Mouse (Mus musculus): Measurements from ENCODE around the gene Dcpp3.
A peak's percentile ranks its signal among the peaks of the same experiment; 100 is the strongest.
"Not testable (repeated sequence)": the region's sequence is repeated elsewhere in the genome, so short reads cannot be mapped to it uniquely, and the experiment has no call there.

Dcpp3 gene

GRCm38 (mm10) chr17:23917158-23917557 is at the start of gene Dcpp3:
Dcpp3 (plus strand) TSS chr17:23917458.
- not testable (repeated sequence) for DNase-seq

- no peak for DNase-seq
Observed at GRCm38 (mm10) chr17:23867756-23868155, 49.5 kb upstream of the Dcpp3 start, which contains the start of gene Prss21. Prss21 (plus strand) TSS chr17:23868056.

- DNase-seq, result no peak
Observed at GRCm38 (mm10) chr17:23868513-23868912, 48.7 kb upstream of the Dcpp3 start.

GRCm38 (mm10) chr17:23873884-23874856 is 43.1 kb upstream of the Dcpp3 start:
- no peak for DNase-seq

GRCm38 (mm10) chr17:23876741-23877140 is 40.5 kb upstream of the Dcpp3 start:
- no peak for DNase-seq

- DNase-seq, result no peak
Observed at GRCm38 (mm10) chr17:23877166-23877565, 40.1 kb upstream of the Dcpp3 start.

- not testable (repeated sequence) for DNase-seq
Observed at GRCm38 (mm10) chr17:23880576-23880975, 36.7 kb upstream of the Dcpp3 start, which contains the start of the genes Dcpp1 and Dcpp2. Dcpp1 (plus strand) TSS chr17:23880876. Dcpp2 (plus strand) TSS chr17:23880880.

GRCm38 (mm10) chr17:23924531-23925007 is 7.3 kb downstream of the Dcpp3 start:
- peak; percentile 80 to 84 for DNase-seq

- DNase-seq, result peak; percentile 7 to 33
Observed at GRCm38 (mm10) chr17:23925090-23925493, 7.8 kb downstream of the Dcpp3 start.

- no peak for DNase-seq
Observed at GRCm38 (mm10) chr17:23931157-23931556, 13.9 kb downstream of the Dcpp3 start.

GRCm38 (mm10) chr17:23941372-23941771 is 24.1 kb downstream of the Dcpp3 start, which contains the start of gene Sbp:
Sbp (plus strand) TSS chr17:23941672.
- no peak for DNase-seq

- DNase-seq, result not testable (repeated sequence)
Observed at GRCm38 (mm10) chr17:23947486-23947885, 30.2 kb downstream of the Dcpp3 start.

GRCm38 (mm10) chr17:23949068-23949467 is 31.8 kb downstream of the Dcpp3 start:
- no peak for DNase-seq

- not testable (repeated sequence) for DNase-seq
Observed at GRCm38 (mm10) chr17:23950828-23951227, 33.6 kb downstream of the Dcpp3 start.

- DNase-seq, result no peak
Observed at GRCm38 (mm10) chr17:23955174-23955573, 37.9 kb downstream of the Dcpp3 start, which contains the start of gene Sbpl. Sbpl (minus strand) TSS chr17:23955274.

GRCm38 (mm10) chr17:23960084-23960738 is 43.0 kb downstream of the Dcpp3 start:
- DNase-seq, result peak; percentile 32 to 36

GRCm38 (mm10) chr17:23961573-23962122 is 44.4 kb downstream of the Dcpp3 start:
- no peak for DNase-seq

- DNase-seq, result no peak
Observed at GRCm38 (mm10) chr17:23965805-23966425, 48.7 kb downstream of the Dcpp3 start.

- DNase-seq, result no peak
Observed at GRCm38 (mm10) chr17:23966658-23967401, 49.6 kb downstream of the Dcpp3 start.

- DNase-seq, result no peak
Observed at GRCm38 (mm10) chr17:23968780-23969179, 51.5 kb downstream of the Dcpp3 start.

Measured in thymus, adult 18-20 months (tissue).